Mouse (Mus musculus) gastrocnemius, adult 18-20 months (tissue): Measurements from ENCODE around the gene Tmod3. TPM values are rescaled to one million over a fixed set of nuclear protein-coding genes. Genes with fewer than 3 reads are reported as not detected.
A peak's percentile ranks its signal among the peaks of the same experiment; 100 is the strongest.

Experiments used
- DNase-seq: peaks from one replicate; pipeline ENCODE4 v3.0.0; 2021; ENCODE audit warnings: low spot score
- long read RNA-seq, 2 experiments: library from polyadenylated mRNA; stranded (forward); transcript quantifications; one replicate each; pipeline ENCODE4 v2.0.0; 2021
- total RNA-seq, 2 experiments: library from RNA; stranded (reverse); gene quantifications; 2 replicates each; pipeline ENCODE4 v1.2.3; 2021

Gene Tmod3
- 10 to 100 TPM; 14.2 to 26.3 TPM for total RNA-seq
- long read RNA-seq, experiment 1, transcript Tmod3-201 (10 exons, 3,667 nt), result major isoform, 29 of 34 reads
- long read RNA-seq, experiment 1, partial matches to known transcripts, result 0 of 34 reads
- long read RNA-seq, experiment 1, other reads (novel, unspliced or antisense), result 4 of 34 reads
- long read RNA-seq, experiment 2, transcript Tmod3-201 (10 exons, 3,667 nt), result major isoform, 11 of 16 reads
- long read RNA-seq, experiment 2, partial matches to known transcripts, result 1 of 16 reads
- long read RNA-seq, experiment 2, other reads (novel, unspliced or antisense), result 3 of 16 reads

GRCm38 (mm10) chr9:75559512-75560012 is at the start of gene Tmod3:
Gene Tmod3 (minus strand): TSS chr9:75559657.
- peak; percentile 95 for DNase-seq

GRCm38 (mm10) chr9:75607496-75607895 is 48.0 kb upstream of the Tmod3 start:
- no peak for DNase-seq

- peak; percentile 33 for DNase-seq
Measured at GRCm38 (mm10) chr9:75601510-75601909, 42.1 kb upstream of the Tmod3 start.

GRCm38 (mm10) chr9:75600166-75600934 is 40.9 kb upstream of the Tmod3 start:
- peak; percentile 56 for DNase-seq

GRCm38 (mm10) chr9:75599191-75599841 is 39.9 kb upstream of the Tmod3 start:
- DNase-seq, result no peak

- DNase-seq, result no peak
Measured at GRCm38 (mm10) chr9:75597596-75597995, 38.1 kb upstream of the Tmod3 start.

- no peak for DNase-seq
Measured at GRCm38 (mm10) chr9:75597036-75597435, 37.6 kb upstream of the Tmod3 start.

GRCm38 (mm10) chr9:75593481-75593880 is 34.0 kb upstream of the Tmod3 start:
- DNase-seq, result no peak

- DNase-seq, result no peak
Measured at GRCm38 (mm10) chr9:75589850-75590790, 30.7 kb upstream of the Tmod3 start.

GRCm38 (mm10) chr9:75581694-75582350 is 22.4 kb upstream of the Tmod3 start:
- DNase-seq, result peak; percentile 28

- DNase-seq, result no peak
Measured at GRCm38 (mm10) chr9:75579321-75579720, 19.9 kb upstream of the Tmod3 start.

GRCm38 (mm10) chr9:75571036-75571942 is 11.8 kb upstream of the Tmod3 start:
- DNase-seq, result no peak

- no peak for DNase-seq
Measured at GRCm38 (mm10) chr9:75568399-75568798, 8.9 kb upstream of the Tmod3 start.

- DNase-seq, result no peak
Measured at GRCm38 (mm10) chr9:75564892-75565291, 5.4 kb upstream of the Tmod3 start.

- DNase-seq, result no peak
Measured at GRCm38 (mm10) chr9:75563622-75564021, 4.2 kb upstream of the Tmod3 start.

- DNase-seq, result no peak
Measured at GRCm38 (mm10) chr9:75563176-75563575, 3.7 kb upstream of the Tmod3 start.

GRCm38 (mm10) chr9:75561040-75561669 is 1.7 kb upstream of the Tmod3 start:
- DNase-seq, result no peak

GRCm38 (mm10) chr9:75560353-75560752 is 896 bp upstream of the Tmod3 start:
- no peak for DNase-seq
